Mouse (Mus musculus) G1E (cell line): ENCODE measurements around the gene Plpp2. TPM values are rescaled to one million over a fixed set of nuclear protein-coding genes. Genes with fewer than 3 reads are reported as not detected.

Experiments used
- ATAC-seq: 2 replicates; pipeline ENCODE4 v1.8.0; 2016; ENCODE audit warnings: mild to moderate bottlenecking; ENCODE audit not compliant: insufficient number of reproducible peaks, poor library complexity, low FRiP score, severe bottlenecking; ENCODE audit errors: extremely low read depth
- DNase-seq: peaks from one replicate; pipeline ENCODE4 v3.0.0; 2012; ENCODE audit warnings: low spot score
- H3K27me3 ChIP-seq: 2 replicates; pipeline ENCODE4 v1.6.1; 2012; ENCODE audit warnings: mild to moderate bottlenecking, low read length, inconsistent platforms; ENCODE audit not compliant: insufficient read depth
- H3K36me3 ChIP-seq: replicated peaks from 2 replicates; pipeline ENCODE3; 2012; ENCODE audit warnings: mild to moderate bottlenecking, inconsistent platforms
- H3K4me1 ChIP-seq: 2 replicates; pipeline ENCODE4 v1.6.1; 2012; ENCODE audit warnings: low read depth, low read length, inconsistent platforms, mixed read lengths; ENCODE audit not compliant: insufficient read depth
- H3K4me3 ChIP-seq: 2 replicates; pipeline ENCODE4 v1.5.1; 2012; ENCODE audit warnings: low read depth, mild to moderate bottlenecking, inconsistent platforms, low read length, moderate library complexity, mixed read lengths
- H3K9me3 ChIP-seq: replicated peaks from 2 replicates; pipeline ENCODE4 v1.6.1; 2012; ENCODE audit warnings: inconsistent platforms
- CTCF ChIP-seq: IDR thresholded peaks from 2 replicates; pipeline ENCODE4 v1.5.1; 2012; ENCODE audit warnings: low read depth, low read length, inconsistent platforms, mixed read lengths
- GATA1 ChIP-seq: IDR thresholded peaks from 2 replicates; pipeline ENCODE4 v1.6.1; 2012; ENCODE audit warnings: borderline replicate concordance, low read length, inconsistent platforms, mixed read lengths
- GATA2 ChIP-seq: IDR thresholded peaks from 2 replicates; pipeline ENCODE4 v1.6.1; 2012; ENCODE audit warnings: low read depth, low read length, inconsistent platforms, borderline replicate concordance
- POLR2AphosphoS5 ChIP-seq: IDR thresholded peaks from 2 replicates; pipeline ENCODE4 v1.6.1; 2012; ENCODE audit warnings: low read depth, low read length, inconsistent platforms; ENCODE audit not compliant: insufficient replicate concordance
- TAL1 ChIP-seq: conservative IDR thresholded peaks from 2 replicates; pipeline ENCODE4 v1.6.1; 2012; ENCODE audit warnings: low read depth, low read length, inconsistent platforms, mixed read lengths
- polyA plus RNA-seq: library from polyadenylated mRNA; stranded (reverse); fragments of >175 nt; gene quantifications from 2 replicates; pipeline ENCODE4 v1.2.3, GENCODE M21; 2012
- total RNA-seq, 2 experiments: library from RNA; stranded (forward) in 1 of 2; stranded (reverse) in 1 of 2; fragments of 200-1000 nt in 1 of 2; fragments of >200 nt in 1 of 2; fragmentation: Nextera tagmentation in 1 of 2; gene quantifications; 2 replicates each; pipeline ENCODE4 v1.2.3; 2014 to 2017

Gene Plpp2
- total and polyA plus RNA-seq, 3 experiments, result 0.21 TPM; not detected in 2

DNA sequence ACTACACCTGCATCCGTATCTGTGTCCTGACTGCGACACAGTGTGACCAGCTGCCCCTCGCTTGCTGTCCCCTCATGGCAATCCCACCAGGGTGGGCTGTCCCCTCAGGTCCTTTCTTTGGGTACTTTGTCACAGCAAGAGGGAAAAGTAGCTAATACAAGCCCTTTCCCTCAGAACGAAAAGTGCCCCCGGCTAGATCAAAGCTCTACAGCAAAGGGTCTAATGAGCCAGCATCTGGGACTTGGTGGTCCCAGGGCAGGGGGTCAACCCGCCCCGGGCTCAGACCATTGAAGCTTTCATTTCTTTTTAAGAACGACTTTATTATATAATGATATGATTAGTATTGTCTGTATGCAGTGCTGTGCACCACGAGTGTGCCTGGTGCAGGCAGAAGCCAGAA, 44.7 kb upstream of the Plpp2 start:
- Histone ChIP-seq H3K4me3 (no peak overlapping the region), H3K4me1 (no peaks in the 10 kb centered on the region), H3K27me3 (peaks cover 6% of the 10 kb centered on the region; the same call in 1 of the 2 replicates), H3K36me3 (no peaks in the 10 kb centered on the region), H3K9me3 (no peaks in the 10 kb centered on the region)
- DNase-seq, result no peak
- ATAC-seq, result no peak
- TF ChIP-seq GATA2 (no peak), POLR2AphosphoS5 (no peak), TAL1 (no peak), GATA1 (no peak), CTCF (no peak)

DNA sequence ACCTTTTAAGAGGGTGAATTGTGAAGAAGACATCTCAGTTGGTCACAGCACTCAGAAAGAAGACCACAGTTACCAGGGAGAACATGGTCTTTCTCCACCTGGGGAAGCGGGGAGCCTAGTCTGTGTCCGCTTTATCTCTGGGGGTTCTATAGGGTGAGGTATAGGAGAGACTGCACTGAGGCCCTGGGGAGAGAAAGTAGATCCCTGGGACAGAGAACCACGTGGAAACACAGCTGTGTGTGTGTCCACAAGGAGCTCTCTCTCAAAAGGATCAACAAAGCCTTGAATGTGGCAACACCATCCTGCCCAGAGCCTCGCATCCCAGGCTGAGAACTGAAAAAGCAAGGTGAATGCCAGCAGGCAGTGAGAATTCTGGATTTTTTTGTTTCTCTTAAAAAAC, 43.8 kb upstream of the Plpp2 start:
- Histone ChIP-seq H3K27me3 (peaks cover 6% of the 10 kb centered on the region; the same call in 1 of the 2 replicates), H3K4me3 (no peak overlapping the region), H3K9me3 (no peaks in the 10 kb centered on the region), H3K36me3 (no peaks in the 10 kb centered on the region), H3K4me1 (no peaks in the 10 kb centered on the region)
- ATAC-seq, result no peak
- TF ChIP-seq GATA1 (no peak), CTCF (no peak), TAL1 (no peak), POLR2AphosphoS5 (no peak), GATA2 (no peak)
- DNase-seq, result no peak

DNA sequence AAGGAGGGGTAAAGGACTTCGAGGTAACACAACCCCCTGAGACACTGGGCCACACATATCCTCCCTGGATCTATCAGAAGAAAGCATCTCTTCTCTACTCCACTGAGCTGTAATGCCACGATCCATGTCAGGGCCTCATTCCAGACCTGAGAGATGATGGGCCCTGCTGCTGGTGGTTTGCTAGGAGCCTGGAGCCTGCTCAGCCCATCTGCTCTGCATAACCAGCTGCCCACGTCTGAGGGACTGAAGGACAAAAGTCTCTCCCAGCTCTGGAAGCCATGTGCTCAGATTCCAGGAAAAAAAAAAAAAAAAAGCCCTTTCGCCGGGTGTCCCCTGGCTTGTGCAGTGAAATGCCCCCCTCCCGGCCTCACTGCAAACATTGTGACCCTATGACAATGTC, 42.2 kb upstream of the Plpp2 start:
- ATAC-seq (no peak), DNase-seq (no peak)
- Histone ChIP-seq H3K27me3 (peaks cover 6% of the 10 kb centered on the region; the same call in 1 of the 2 replicates), H3K4me1 (no peaks in the 10 kb centered on the region), H3K36me3 (no peaks in the 10 kb centered on the region), H3K9me3 (no peaks in the 10 kb centered on the region), H3K4me3 (no peak overlapping the region)
- TF ChIP-seq GATA2, result no peak
- no peak for TF ChIP-seq GATA1
- TF ChIP-seq TAL1, result no peak
- no peak for TF ChIP-seq CTCF
- TF ChIP-seq POLR2AphosphoS5, result no peak

DNA sequence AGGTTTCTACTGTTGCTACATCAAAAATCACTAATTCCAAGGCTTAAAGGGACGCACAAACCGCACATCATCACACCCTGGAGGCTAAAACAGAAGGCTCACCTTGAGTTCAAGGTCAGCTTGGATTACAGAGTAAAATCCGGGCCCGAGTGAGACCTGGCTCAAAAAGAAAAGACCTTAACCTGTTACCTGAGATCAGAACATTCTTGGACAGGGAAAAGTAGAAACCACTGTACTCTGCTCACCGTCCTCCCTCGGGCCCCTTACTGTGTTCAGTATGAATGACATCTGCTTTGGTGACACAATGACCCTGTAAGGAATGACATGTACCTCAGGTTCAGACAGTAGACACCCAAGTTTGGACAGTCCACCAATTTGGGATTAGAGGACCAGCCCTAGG, 41.2 kb upstream of the Plpp2 start:
- no peaks in the 10 kb centered on the region for H3K4me1 ChIP-seq
- no peak overlapping the region for H3K4me3 ChIP-seq
- no peak for TF ChIP-seq TAL1
- no peak for TF ChIP-seq CTCF
- no peak for TF ChIP-seq GATA2
- no peak for TF ChIP-seq POLR2AphosphoS5
- TF ChIP-seq GATA1, result no peak
- H3K36me3 ChIP-seq, result no peaks in the 10 kb centered on the region
- no peaks in the 10 kb centered on the region for H3K9me3 ChIP-seq
- peaks cover 5% of the 10 kb centered on the region; the same call in 1 of the 2 replicates for H3K27me3 ChIP-seq
- ATAC-seq (no peak), DNase-seq (no peak)

DNA sequence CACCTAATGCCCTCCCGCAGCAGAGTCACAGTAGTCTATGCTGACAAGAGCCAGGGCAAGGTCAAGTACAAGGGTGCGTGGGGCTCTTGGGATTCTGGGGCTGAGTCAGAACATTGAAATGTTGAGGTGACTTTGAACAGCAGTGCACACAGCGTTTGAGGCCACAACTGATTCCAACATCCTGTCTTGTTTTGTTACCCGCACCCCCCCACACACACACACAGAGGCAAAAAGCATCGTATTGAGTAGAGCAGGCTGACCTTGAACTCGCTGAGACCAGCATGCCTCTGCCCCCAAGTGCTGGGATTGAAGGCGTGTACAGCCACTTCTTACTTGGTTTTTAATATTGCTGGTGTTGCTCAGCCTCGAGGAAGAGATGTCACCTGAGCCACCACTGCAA, 40.8 kb upstream of the Plpp2 start:
- no peak for DNase-seq
- H3K4me3 ChIP-seq, result no peak overlapping the region
- no peaks in the 10 kb centered on the region for H3K4me1 ChIP-seq
- TF ChIP-seq GATA1 (no peak), POLR2AphosphoS5 (no peak), CTCF (no peak), TAL1 (no peak), GATA2 (no peak)
- ATAC-seq, result no peak
- peaks cover 2% of the 10 kb centered on the region; the same call in 1 of the 2 replicates for H3K27me3 ChIP-seq
- H3K9me3 ChIP-seq, result no peaks in the 10 kb centered on the region
- H3K36me3 ChIP-seq, result no peaks in the 10 kb centered on the region

DNA sequence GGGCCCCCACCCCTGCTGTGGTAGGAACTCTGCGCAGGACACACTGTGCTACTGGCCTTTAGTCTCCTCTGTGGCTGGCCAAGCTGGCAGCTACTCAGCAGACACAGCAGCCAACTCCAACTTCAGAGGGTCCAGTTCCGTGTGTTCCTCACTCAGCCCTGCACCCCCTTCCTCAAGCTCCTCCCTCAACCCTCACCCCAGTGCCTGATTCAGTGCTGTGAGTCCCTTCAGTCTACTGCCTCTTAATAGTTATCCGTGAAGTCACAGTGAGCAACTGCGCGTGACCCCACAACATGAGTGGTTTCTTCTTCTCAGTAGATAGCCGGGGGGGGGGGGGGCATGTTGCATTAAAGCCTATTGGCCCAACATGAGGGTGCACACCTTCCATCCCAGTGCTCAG, 40.0 kb upstream of the Plpp2 start:
- TF ChIP-seq TAL1 (no peak), GATA2 (no peak), POLR2AphosphoS5 (no peak), CTCF (no peak), GATA1 (no peak)
- H3K36me3 ChIP-seq, result no peaks in the 10 kb centered on the region
- H3K27me3 ChIP-seq, result peaks cover 2% of the 10 kb centered on the region; the same call in 1 of the 2 replicates
- no peaks in the 10 kb centered on the region for H3K9me3 ChIP-seq
- H3K4me1 ChIP-seq, result no peaks in the 10 kb centered on the region
- no peak for DNase-seq
- H3K4me3 ChIP-seq, result no peak overlapping the region
- no peak for ATAC-seq
